Mouse (Mus musculus): ENCODE results near the gene Zfp958. TPM values are rescaled to one million over a fixed set of nuclear protein-coding genes. Genes with fewer than 3 reads are reported as not detected.
A peak's percentile ranks its signal among the peaks of the same experiment; 100 is the strongest.
"Not testable (repeated sequence)": the region's sequence is repeated elsewhere in the genome, so short reads cannot be mapped to it uniquely, and the experiment has no call there.

Gene Zfp958
- total and polyA plus RNA-seq, 3 experiments = 5.6 to 206 (median 10.7) TPM

DNA sequence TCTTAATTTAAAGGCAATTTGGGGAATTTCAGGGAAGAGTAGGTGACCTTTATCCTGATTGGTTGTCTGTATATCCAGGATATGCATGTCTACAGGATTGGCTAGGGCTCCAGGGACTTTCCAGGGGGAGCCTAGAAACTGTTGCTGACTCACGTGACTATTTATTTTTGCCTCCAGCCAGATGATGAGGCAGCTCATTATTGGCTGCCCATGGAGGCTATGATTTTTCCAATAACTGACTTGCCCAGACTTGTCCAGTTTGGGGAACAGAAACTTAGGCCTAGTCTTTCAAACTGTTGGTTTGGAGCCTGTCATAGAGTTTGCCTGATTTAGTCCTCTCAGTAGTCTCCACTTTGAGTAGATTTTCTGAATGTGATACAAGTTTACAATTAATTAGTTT, 14.4 kb downstream of the Zfp958 start:
- TF ChIP-seq SIN3A (IDR thresholded peaks at IDR 0.05; ENCODE audit: low read length) = no peak
- no peak for TF ChIP-seq MAX (IDR thresholded peaks at IDR 0.05; ENCODE audit: low read length)
- TF ChIP-seq HCFC1 (IDR thresholded peaks at IDR 0.05; ENCODE audit: low read depth, low read length) = no peak
- TF ChIP-seq JUND (IDR thresholded peaks at IDR 0.05; ENCODE audit: low read depth, low read length) = no peak
- TF ChIP-seq GABPA (IDR thresholded peaks at IDR 0.05; ENCODE audit: low read depth, low read length) = no peak
- no peak for TF ChIP-seq E2F4 (IDR thresholded peaks at IDR 0.05; ENCODE audit: borderline replicate concordance, low read depth, low read length)
- TF ChIP-seq CHD1 (IDR thresholded peaks at IDR 0.05; ENCODE audit: low read depth, low read length) = no peak
- TF ChIP-seq CTCF (IDR thresholded peaks at IDR 0.05 in 2 of 3, conservative IDR thresholded peaks at IDR 0.05 in 1 of 3; ENCODE audit: control insufficient read depth in 1 of 3, insufficient read depth in 1 of 3, low read depth in 2 of 3, low read length in 3 of 3, poor library complexity in 1 of 3, severe bottlenecking in 1 of 3) = no peak
- TF ChIP-seq TCF12 (IDR thresholded peaks at IDR 0.05; ENCODE audit: low read depth, low read length) = no peak
- no peak for TF ChIP-seq ZC3H11A (IDR thresholded peaks at IDR 0.05; ENCODE audit: low read depth, low read length)
- no peak for TF ChIP-seq ZKSCAN1 (IDR thresholded peaks at IDR 0.05; ENCODE audit: low read depth, low read length)
- TF ChIP-seq USF2 (IDR thresholded peaks at IDR 0.05; ENCODE audit: borderline replicate concordance in 1 of 2, insufficient read depth in 1 of 2, low read depth in 1 of 2, low read length in 2 of 2) = no peak
- TF ChIP-seq POLR2AphosphoS5 (IDR thresholded peaks at IDR 0.05; ENCODE audit: borderline replicate concordance, low read depth, low read length) = no peak
- TF ChIP-seq MAFK (IDR thresholded peaks at IDR 0.05; ENCODE audit: borderline replicate concordance, low read depth, low read length) = no peak
- no peak for TF ChIP-seq MYC (IDR thresholded peaks at IDR 0.05; ENCODE audit: low read depth, low read length)
- no peak for TF ChIP-seq USF1 (IDR thresholded peaks at IDR 0.05; ENCODE audit: low read depth, low read length)
- no peak for TF ChIP-seq MYB (IDR thresholded peaks at IDR 0.05; ENCODE audit: low read depth, low read length)
- no peak for DNase-seq (ENCODE audit: low read depth, low spot score)
- Histone ChIP-seq H3K79me2 (ENCODE audit: control insufficient read depth, insufficient read depth, low read length, poor library complexity) (peaks cover 4% of the 10 kb centered on the region; the same call in 1 of the 2 replicates), H3K27ac (ENCODE audit: control insufficient read depth, low read depth, low read length) (no peak overlapping the region), H3K4me1 (ENCODE audit: control insufficient read depth in 1 of 2, insufficient read depth in 2 of 2, low read length in 2 of 2) (no peaks in the 10 kb centered on the region), H3K9ac (ENCODE audit: control insufficient read depth, low read depth, low read length, poor library complexity, severe bottlenecking) (no peak overlapping the region), H3K36me3 (ENCODE audit: control insufficient read depth in 1 of 2, insufficient read depth in 2 of 2, low read length in 2 of 2) (peaks cover 0 to 55% of the 10 kb centered on the region in 2 experiments; a peak in 2 of 4 replicates), H3K27me3 (ENCODE audit: control insufficient read depth in 1 of 2, insufficient read depth in 2 of 2, low read length in 2 of 2) (no peaks in the 10 kb centered on the region), H3K9me3 (replicated peaks; ENCODE audit: insufficient read depth, low read length) (no peaks in the 10 kb centered on the region; the same call in none of the 2 replicates), H3K4me3 (ENCODE audit: control insufficient read depth in 1 of 2, insufficient read depth in 1 of 2, low read depth in 2 of 2, low read length in 2 of 2) (no peak overlapping the region)

DNA sequence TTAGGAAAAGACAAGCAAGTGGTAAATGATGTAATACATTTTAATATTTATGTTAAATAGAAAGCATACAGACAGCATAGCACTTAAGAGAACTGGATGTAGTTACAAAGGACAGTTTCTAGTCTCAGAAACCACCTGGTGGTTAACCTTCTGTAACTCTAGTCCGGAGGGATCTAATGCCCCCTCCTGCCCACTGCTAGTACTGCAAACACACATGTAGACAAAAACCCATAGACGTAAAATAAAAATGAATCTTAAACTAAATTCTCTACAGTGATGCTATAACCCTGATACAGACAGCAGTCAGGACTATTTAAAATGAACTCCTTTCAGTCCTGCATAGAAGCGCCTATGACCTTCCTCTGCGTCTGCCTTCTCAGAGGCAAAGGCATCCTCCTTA, 24.1 kb downstream of the Zfp958 start:
- Histone ChIP-seq H3K9me3 (replicated peaks; ENCODE audit: insufficient read depth, low read length) (no peaks in the 10 kb centered on the region), H3K4me1 (ENCODE audit: control insufficient read depth in 1 of 2, insufficient read depth in 2 of 2, low read length in 2 of 2) (no peaks in the 10 kb centered on the region), H3K36me3 (ENCODE audit: control insufficient read depth in 1 of 2, insufficient read depth in 2 of 2, low read length in 2 of 2) (peaks cover 0 to 2% of the 10 kb centered on the region in 2 experiments; a peak in 1 of 4 replicates), H3K9ac (ENCODE audit: control insufficient read depth, low read depth, low read length, poor library complexity, severe bottlenecking) (no peak overlapping the region), H3K27ac (ENCODE audit: control insufficient read depth, low read depth, low read length) (no peak overlapping the region), H3K27me3 (ENCODE audit: control insufficient read depth in 1 of 2, insufficient read depth in 2 of 2, low read length in 2 of 2) (no peaks in the 10 kb centered on the region), H3K79me2 (ENCODE audit: control insufficient read depth, insufficient read depth, low read length, poor library complexity) (no peaks in the 10 kb centered on the region), H3K4me3 (ENCODE audit: control insufficient read depth in 1 of 2, insufficient read depth in 1 of 2, low read depth in 2 of 2, low read length in 2 of 2) (no peak overlapping the region)
- TF ChIP-seq CTCF (IDR thresholded peaks at IDR 0.05 in 2 of 3, conservative IDR thresholded peaks at IDR 0.05 in 1 of 3; ENCODE audit: control insufficient read depth in 1 of 3, insufficient read depth in 1 of 3, low read depth in 2 of 3, low read length in 3 of 3, poor library complexity in 1 of 3, severe bottlenecking in 1 of 3) (peak; percentile 13 to 30 (median 21); a peak in 2 of 6 replicates), SMC3 (IDR thresholded peaks at IDR 0.05; ENCODE audit: low read depth, low read length) (peak; percentile 17; the same call in 1 of the 2 replicates), ZMIZ1 (IDR thresholded peaks at IDR 0.05; ENCODE audit: low read depth, low read length) (no peak), POLR2AphosphoS2 (IDR thresholded peaks at IDR 0.05; ENCODE audit: low read length) (no peak)
- no peak for DNase-seq (ENCODE audit: low read depth, low spot score)

DNA sequence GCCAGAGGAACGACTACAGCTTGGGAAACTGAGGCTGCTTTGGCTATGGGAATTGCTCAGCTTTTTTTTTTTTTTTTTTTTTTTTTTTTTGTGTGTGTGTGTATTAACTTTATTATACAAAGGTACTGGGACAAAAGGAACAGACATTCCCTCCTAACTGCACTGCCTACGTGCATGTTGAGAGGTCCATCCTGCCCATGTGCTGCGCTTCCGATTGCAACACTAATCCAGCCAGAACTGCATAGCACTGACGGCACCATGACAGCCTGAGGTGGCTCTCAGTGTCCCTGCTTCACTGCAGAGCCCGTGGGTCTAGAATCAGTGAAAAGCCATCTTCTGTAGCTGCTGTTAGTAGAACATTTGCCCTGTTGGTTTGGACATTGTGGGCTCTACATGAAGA, 30.0 kb downstream of the Zfp958 start:
- not testable (repeated sequence) for H3K4me3 ChIP-seq (ENCODE audit: control insufficient read depth in 1 of 2, insufficient read depth in 1 of 2, low read depth in 2 of 2, low read length in 2 of 2); H3K36me3 ChIP-seq (ENCODE audit: control insufficient read depth in 1 of 2, insufficient read depth in 2 of 2, low read length in 2 of 2); H3K4me1 ChIP-seq (ENCODE audit: control insufficient read depth in 1 of 2, insufficient read depth in 2 of 2, low read length in 2 of 2); H3K27ac ChIP-seq (ENCODE audit: control insufficient read depth, low read depth, low read length); H3K9me3 ChIP-seq (replicated peaks; ENCODE audit: insufficient read depth, low read length); H3K9ac ChIP-seq (ENCODE audit: control insufficient read depth, low read depth, low read length, poor library complexity, severe bottlenecking); DNase-seq (ENCODE audit: low read depth, low spot score); H3K27me3 ChIP-seq (ENCODE audit: control insufficient read depth in 1 of 2, insufficient read depth in 2 of 2, low read length in 2 of 2); H3K79me2 ChIP-seq (ENCODE audit: control insufficient read depth, insufficient read depth, low read length, poor library complexity)

All from MEL (cell line).